Mouse (Mus musculus): ENCODE measurements around the gene Fpr-rs7. TPM values are rescaled to one million over a fixed set of nuclear protein-coding genes. Genes with fewer than 3 reads are reported as not detected.

The Fpr-rs7 gene
- polyA plus RNA-seq (2014; fragmentation: Nextera tagmentation; extraction: Ambion mirVana): not detected in 2 replicates

GRCm38 (mm10) chr17:20114126-20114525 lies at the start of gene Fpr-rs7:
Gene Fpr-rs7 (minus strand): TSS chr17:20114226.
- Histone ChIP-seq H3K4me1 (ENCODE audit: control insufficient read depth, insufficient read depth, low read length) (no peaks in the 10 kb centered on the region), H3K4me3 (ENCODE audit: low read depth, low read length) (no peak within 1 kb of the TSS), H3K9ac (ENCODE audit: low read depth, low read length) (no peak within 1 kb of the TSS), H3K27me3 (ENCODE audit: control insufficient read depth, insufficient read depth, low read length) (no peaks in the 10 kb centered on the region), H3K27ac (ENCODE audit: low read depth, low read length) (no peak within 1 kb of the TSS), H3K36me3 (ENCODE audit: control insufficient read depth, insufficient read depth, low read length) (no peaks in the 10 kb centered on the region), H3K9me3 (replicated peaks; ENCODE audit: control insufficient read depth, low read length) (peaks cover 5% of the 10 kb centered on the region; the same call in 1 of the 2 replicates), H3K4me2 (no peak within 1 kb of the TSS)
- ATAC-seq (replicated peaks; ENCODE audit: insufficient number of reproducible peaks, low FRiP score, low TSS enrichment): no peak

GRCm38 (mm10) chr17:20074090-20074489 lies 39.9 kb downstream of the Fpr-rs7 start:
- Histone ChIP-seq H3K27ac (ENCODE audit: low read depth, low read length) (no peak overlapping the region), H3K36me3 (ENCODE audit: control insufficient read depth, insufficient read depth, low read length) (no peaks in the 10 kb centered on the region), H3K4me2 (no peak overlapping the region), H3K9ac (ENCODE audit: low read depth, low read length) (no peak overlapping the region), H3K27me3 (ENCODE audit: control insufficient read depth, insufficient read depth, low read length) (no peaks in the 10 kb centered on the region), H3K9me3 (replicated peaks; ENCODE audit: control insufficient read depth, low read length) (0 out of 2 replicates have a peak, but pooled peaks cover 3% of the 10 kb centered on the region), H3K4me3 (ENCODE audit: low read depth, low read length) (no peak overlapping the region), H3K4me1 (ENCODE audit: control insufficient read depth, insufficient read depth, low read length) (no peaks in the 10 kb centered on the region)
- ATAC-seq (replicated peaks; ENCODE audit: insufficient number of reproducible peaks, low FRiP score, low TSS enrichment): no peak
- WGBS (ENCODE audit: insufficient replicate concordance): 75% methylated on average over 6 of the region's 6 CpGs

GRCm38 (mm10) chr17:20071656-20072396 lies 42.2 kb downstream of the Fpr-rs7 start:
- Histone ChIP-seq H3K4me3 (ENCODE audit: low read depth, low read length) (no peak overlapping the region), H3K4me1 (ENCODE audit: control insufficient read depth, insufficient read depth, low read length) (no peaks in the 10 kb centered on the region), H3K36me3 (ENCODE audit: control insufficient read depth, insufficient read depth, low read length) (no peaks in the 10 kb centered on the region), H3K9ac (ENCODE audit: low read depth, low read length) (no peak overlapping the region), H3K27ac (ENCODE audit: low read depth, low read length) (no peak overlapping the region), H3K27me3 (ENCODE audit: control insufficient read depth, insufficient read depth, low read length) (no peaks in the 10 kb centered on the region), H3K4me2 (no peak overlapping the region), H3K9me3 (replicated peaks; ENCODE audit: control insufficient read depth, low read length) (no peaks in the 10 kb centered on the region)
- no peak for ATAC-seq (replicated peaks; ENCODE audit: insufficient number of reproducible peaks, low FRiP score, low TSS enrichment)
- 85% methylated on average over 4 of the region's 4 CpGs for WGBS (ENCODE audit: insufficient replicate concordance)

Other genes with a start within 250 kb of the Fpr-rs7 start
- not detected in 2 replicates for gene Vmn2r104, start 65.9 kb downstream of the Fpr-rs7 start, polyA plus RNA-seq (2014; fragmentation: Nextera tagmentation; extraction: Ambion mirVana)
- gene Fpr-rs6, start 68.9 kb upstream of the Fpr-rs7 start, polyA plus RNA-seq (2014; fragmentation: Nextera tagmentation; extraction: Ambion mirVana): not detected in 2 replicates
- not detected in 2 replicates for gene Vmn2r105, start 120.8 kb upstream of the Fpr-rs7 start, polyA plus RNA-seq (2014; fragmentation: Nextera tagmentation; extraction: Ambion mirVana)
- not detected in 2 replicates for gene Vmn2r106, start 171.3 kb upstream of the Fpr-rs7 start, polyA plus RNA-seq (2014; fragmentation: Nextera tagmentation; extraction: Ambion mirVana)
- not detected in 2 replicates for gene Vmn2r107, start 231.0 kb upstream of the Fpr-rs7 start, polyA plus RNA-seq (2014; fragmentation: Nextera tagmentation; extraction: Ambion mirVana)

Data from heart, embryonic 11.5 days (tissue).